Mouse (Mus musculus) MEL (cell line): ENCODE measurements around the gene Hectd1. TPM values are rescaled to one million over a fixed set of nuclear protein-coding genes. Genes with fewer than 3 reads are reported as not detected.
A peak's percentile ranks its signal among the peaks of the same experiment; 100 is the strongest.

Source experiments
- DNase-seq: peaks from one replicate; pipeline ENCODE4 v3.0.0; 2011; ENCODE audit warnings: low read depth, low spot score
- H3K27ac ChIP-seq: 2 replicates; pipeline ENCODE4 v1.5.1; 2012; ENCODE audit warnings: low read depth, mild to moderate bottlenecking, control low read depth, low read length, moderate library complexity; ENCODE audit not compliant: control insufficient read depth
- H3K27me3 ChIP-seq, 2 experiments: fragments of 150-350 bp in 1 of 2; sonication (generic) in 1 of 2; 2 replicates each; pipeline ENCODE4 v1.6.1; 2012; ENCODE audit warnings: low read length in 2 of 2, mild to moderate bottlenecking in 2 of 2, improper control_type of control experiment in 1 of 2, moderate library complexity in 1 of 2; ENCODE audit not compliant: insufficient read depth in 2 of 2, control insufficient read depth in 1 of 2
- H3K36me3 ChIP-seq, 2 experiments: 2 replicates each; pipeline ENCODE4 v1.6.1; 2012 to 2014; ENCODE audit warnings: low read length in 2 of 2, improper control_type of control experiment in 1 of 2, inconsistent platforms in 1 of 2, mild to moderate bottlenecking in 1 of 2; ENCODE audit not compliant: insufficient read depth in 2 of 2, control insufficient read depth in 1 of 2
- H3K4me1 ChIP-seq, 2 experiments: fragments of 150-350 bp in 1 of 2; sonication (generic) in 1 of 2; 2 replicates each; pipeline ENCODE4 v1.6.1; 2012; ENCODE audit warnings: low read length in 2 of 2, improper control_type of control experiment in 1 of 2, mild to moderate bottlenecking in 1 of 2; ENCODE audit not compliant: insufficient read depth in 2 of 2, control insufficient read depth in 1 of 2
- H3K4me3 ChIP-seq, 2 experiments: fragments of 150-350 bp in 1 of 2; sonication (generic) in 1 of 2; 2 replicates each; pipeline ENCODE4 v1.5.1; 2012; ENCODE audit warnings: low read depth in 2 of 2, low read length in 2 of 2, mild to moderate bottlenecking in 2 of 2, moderate library complexity in 2 of 2, control low read depth in 1 of 2, improper control_type of control experiment in 1 of 2; ENCODE audit not compliant: control insufficient read depth in 1 of 2, insufficient read depth in 1 of 2
- H3K79me2 ChIP-seq: 2 replicates; pipeline ENCODE4 v1.6.1; 2012; ENCODE audit warnings: mild to moderate bottlenecking, low read length, moderate library complexity; ENCODE audit not compliant: control insufficient read depth, poor library complexity, insufficient read depth
- H3K9ac ChIP-seq: 2 replicates; pipeline ENCODE4 v1.6.1; 2012; ENCODE audit warnings: low read depth, mild to moderate bottlenecking, control low read depth, low read length, moderate library complexity; ENCODE audit not compliant: control insufficient read depth, poor library complexity, severe bottlenecking
- H3K9me3 ChIP-seq: fragments of 150-350 bp; sonication (generic); replicated peaks from 2 replicates; pipeline ENCODE4 v1.6.1; 2012; ENCODE audit warnings: mild to moderate bottlenecking, low read length, improper control_type of control experiment, moderate library complexity; ENCODE audit not compliant: insufficient read depth
- BHLHE40 ChIP-seq: IDR thresholded peaks from 2 replicates; pipeline ENCODE4 v1.6.1; 2012; ENCODE audit warnings: low read depth, mild to moderate bottlenecking, inconsistent platforms, low read length, improper control_type of control experiment, borderline replicate concordance
- CHD1 ChIP-seq: IDR thresholded peaks from 2 replicates; pipeline ENCODE4 v1.6.1; 2012; ENCODE audit warnings: low read depth, mild to moderate bottlenecking, inconsistent platforms, low read length, improper control_type of control experiment
- CHD2 ChIP-seq: IDR thresholded peaks from 2 replicates; pipeline ENCODE4 v1.6.1; 2011; ENCODE audit warnings: low read length, improper control_type of control experiment
- CTCF ChIP-seq, 3 experiments: IDR thresholded peaks in 2 of 3; conservative IDR thresholded peaks in 1 of 3; 2 replicates each; pipeline ENCODE4 v1.5.1; 2011 to 2012; ENCODE audit warnings: low read length in 3 of 3, low read depth in 2 of 3, mild to moderate bottlenecking in 2 of 3, improper control_type of control experiment in 1 of 3, inconsistent platforms in 1 of 3, mixed read lengths in 1 of 3, moderate library complexity in 1 of 3; ENCODE audit not compliant: control insufficient read depth in 1 of 3, insufficient read depth in 1 of 3, poor library complexity in 1 of 3, severe bottlenecking in 1 of 3
- E2F4 ChIP-seq: IDR thresholded peaks from 2 replicates; pipeline ENCODE4 v1.6.1; 2011; ENCODE audit warnings: low read depth, low read length, improper control_type of control experiment, borderline replicate concordance
- ETS1 ChIP-seq: IDR thresholded peaks from 2 replicates; pipeline ENCODE4 v1.6.1; 2012; ENCODE audit warnings: low read depth, mild to moderate bottlenecking, inconsistent platforms, low read length, improper control_type of control experiment, moderate library complexity
- GABPA ChIP-seq: IDR thresholded peaks from 2 replicates; pipeline ENCODE4 v1.6.1; 2012; ENCODE audit warnings: low read depth, mild to moderate bottlenecking, inconsistent platforms, low read length, improper control_type of control experiment, moderate library complexity
- HCFC1 ChIP-seq: IDR thresholded peaks from 2 replicates; pipeline ENCODE4 v1.6.1; 2012; ENCODE audit warnings: low read depth, mild to moderate bottlenecking, inconsistent platforms, low read length, improper control_type of control experiment, moderate library complexity
- JUND ChIP-seq: IDR thresholded peaks from 2 replicates; pipeline ENCODE4 v1.6.1; 2011; ENCODE audit warnings: low read depth, mild to moderate bottlenecking, improper control_type of control experiment, low read length
- KAT2A ChIP-seq: conservative IDR thresholded peaks from 2 replicates; pipeline ENCODE4 v1.6.1; 2012; ENCODE audit warnings: low read depth, low read length, improper control_type of control experiment, inconsistent platforms
- MAFK ChIP-seq: IDR thresholded peaks from 2 replicates; pipeline ENCODE4 v1.6.1; 2011; ENCODE audit warnings: low read depth, mild to moderate bottlenecking, low read length, improper control_type of control experiment, borderline replicate concordance
- MAX ChIP-seq: IDR thresholded peaks from 2 replicates; pipeline ENCODE4 v1.6.1; 2011; ENCODE audit warnings: low read length, improper control_type of control experiment
- MAZ ChIP-seq: IDR thresholded peaks from 2 replicates; pipeline ENCODE4 v1.6.1; 2012; ENCODE audit warnings: low read depth, mild to moderate bottlenecking, inconsistent platforms, low read length, improper control_type of control experiment
- MXI1 ChIP-seq: IDR thresholded peaks from 2 replicates; pipeline ENCODE4 v1.6.1; 2011; ENCODE audit warnings: mild to moderate bottlenecking, low read depth, low read length, improper control_type of control experiment
- MYC ChIP-seq: IDR thresholded peaks from 2 replicates; pipeline ENCODE4 v1.6.1; 2011; ENCODE audit warnings: low read depth, mild to moderate bottlenecking, low read length, improper control_type of control experiment, moderate library complexity
- NELFE ChIP-seq: IDR thresholded peaks from 2 replicates; pipeline ENCODE4 v1.6.1; 2011; ENCODE audit warnings: low read depth, low read length, improper control_type of control experiment
- POLR2A ChIP-seq, 2 experiments: IDR thresholded peaks; 2 replicates each; pipeline ENCODE4 v1.6.1; 2011 to 2012; ENCODE audit warnings: low read length in 2 of 2, mild to moderate bottlenecking in 2 of 2, control low read depth in 1 of 2, improper control_type of control experiment in 1 of 2, low read depth in 1 of 2, moderate library complexity in 1 of 2; ENCODE audit not compliant: control insufficient read depth in 1 of 2, insufficient read depth in 1 of 2, poor library complexity in 1 of 2
- POLR2AphosphoS2 ChIP-seq: IDR thresholded peaks from 2 replicates; pipeline ENCODE4 v1.6.1; 2011; ENCODE audit warnings: low read length, improper control_type of control experiment
- POLR2AphosphoS5 ChIP-seq: IDR thresholded peaks from 2 replicates; pipeline ENCODE4 v1.6.1; 2012; ENCODE audit warnings: low read depth, borderline replicate concordance, mild to moderate bottlenecking, inconsistent platforms, low read length, moderate library complexity, mixed read lengths
- RAD21 ChIP-seq: IDR thresholded peaks from 2 replicates; pipeline ENCODE4 v1.6.1; 2011; ENCODE audit warnings: mild to moderate bottlenecking, low read depth, low read length, improper control_type of control experiment
- RCOR1 ChIP-seq: IDR thresholded peaks from 2 replicates; pipeline ENCODE4 v1.6.1; 2012; ENCODE audit warnings: low read depth, mild to moderate bottlenecking, inconsistent platforms, low read length, improper control_type of control experiment
- SIN3A ChIP-seq: IDR thresholded peaks from 2 replicates; pipeline ENCODE4 v1.6.1; 2012; ENCODE audit warnings: low read length, improper control_type of control experiment, inconsistent platforms
- SMC3 ChIP-seq: IDR thresholded peaks from 2 replicates; pipeline ENCODE4 v1.6.1; 2011; ENCODE audit warnings: low read depth, low read length, improper control_type of control experiment
- TAL1 ChIP-seq: IDR thresholded peaks from 2 replicates; pipeline ENCODE4 v1.6.1; 2012; ENCODE audit warnings: mild to moderate bottlenecking, inconsistent platforms, low read length, moderate library complexity, mixed read lengths
- TBP ChIP-seq: IDR thresholded peaks from 2 replicates; pipeline ENCODE4 v1.8.0; 2011; ENCODE audit warnings: low read depth, low read length, improper control_type of control experiment
- UBTF ChIP-seq: IDR thresholded peaks from 2 replicates; pipeline ENCODE4 v1.6.1; 2012; ENCODE audit warnings: low read depth, mild to moderate bottlenecking, inconsistent platforms, low read length, improper control_type of control experiment, moderate library complexity, borderline replicate concordance; ENCODE audit not compliant: insufficient read depth
- USF1 ChIP-seq: IDR thresholded peaks from 2 replicates; pipeline ENCODE4 v1.6.1; 2014; ENCODE audit warnings: low read depth, mild to moderate bottlenecking, inconsistent platforms, low read length, improper control_type of control experiment, moderate library complexity
- USF2 ChIP-seq, 2 experiments: IDR thresholded peaks; 2 replicates each; pipeline ENCODE4 v1.6.1; 2011 to 2012; ENCODE audit warnings: improper control_type of control experiment in 2 of 2, low read length in 2 of 2, borderline replicate concordance in 1 of 2, inconsistent platforms in 1 of 2, low read depth in 1 of 2, mild to moderate bottlenecking in 1 of 2; ENCODE audit not compliant: insufficient read depth in 1 of 2
- ZC3H11A ChIP-seq: IDR thresholded peaks from 2 replicates; pipeline ENCODE4 v1.6.1; 2012; ENCODE audit warnings: low read depth, mild to moderate bottlenecking, inconsistent platforms, low read length, improper control_type of control experiment
- ZKSCAN1 ChIP-seq: IDR thresholded peaks from 2 replicates; pipeline ENCODE4 v1.6.1; 2012; ENCODE audit warnings: low read depth, mild to moderate bottlenecking, inconsistent platforms, low read length, improper control_type of control experiment, moderate library complexity
- ZMIZ1 ChIP-seq: IDR thresholded peaks from 2 replicates; pipeline ENCODE4 v1.6.1; 2012; ENCODE audit warnings: low read depth, mild to moderate bottlenecking, inconsistent platforms, low read length, improper control_type of control experiment, moderate library complexity
- ZNF384 ChIP-seq: IDR thresholded peaks from 2 replicates; pipeline ENCODE4 v1.6.1; 2012; ENCODE audit warnings: low read depth, mild to moderate bottlenecking, inconsistent platforms, low read length, improper control_type of control experiment
- polyA plus RNA-seq, 2 experiments: library from polyadenylated mRNA; stranded (reverse) in 1 of 2; unstranded in 1 of 2; fragments of >175 nt in 1 of 2; fragments of >200 nt in 1 of 2; gene quantifications; 2 replicates each; pipeline versions ENCODE4 v1.2.1 to v1.2.4; 2012; ENCODE audit warnings: low replicate concordance in 2 of 2, low read depth in 1 of 2; ENCODE audit not compliant: insufficient read length in 2 of 2, insufficient read depth in 1 of 2, missing spikeins in 1 of 2
- total RNA-seq: library from RNA; depleted of rRNA; stranded (reverse); fragments of 300-350 nt; gene quantifications from 2 replicates; pipeline ENCODE4 v1.2.3, GENCODE M21; 2012

Hectd1 gene
- total and polyA plus RNA-seq, 3 experiments: 55.2 to 248 (median 72.0) TPM

- TF ChIP-seq JUND: no peak
- TF ChIP-seq MXI1: peak; percentile 67
- TF ChIP-seq HCFC1: no peak
- TF ChIP-seq UBTF: no peak
These were observed 14.5 kb upstream of the Hectd1 start (continued) for GRCm38 (mm10) chr12:51843576-51844520.

GRCm38 (mm10) chr12:51842081-51842864 lies 12.9 kb upstream of the Hectd1 start:
- DNase-seq: peak; percentile 57
- peaks cover 14 to 27% of the 10 kb centered on the region in 2 experiments for H3K4me1 ChIP-seq
- H3K36me3 ChIP-seq: peaks cover 0 to 33% of the 10 kb centered on the region in 2 experiments; a peak in 2 of 4 replicates
- 0 out of 2 replicates have a peak overlapping the region, but pooled peaks have one; percentile 1 for H3K9ac ChIP-seq
- H3K9me3 ChIP-seq: no peaks in the 10 kb centered on the region
- no peaks in the 10 kb centered on the region for H3K27me3 ChIP-seq
- no peaks in the 10 kb centered on the region; the same call in 1 of the 2 replicates for H3K79me2 ChIP-seq
- peak overlapping the region; percentile 39 for H3K27ac ChIP-seq
- no peak overlapping the region for H3K4me3 ChIP-seq
- TF ChIP-seq MXI1 (no peak), TBP (no peak), CHD1 (no peak), POLR2AphosphoS5 (no peak), USF1 (no peak), CHD2 (no peak), TAL1 (peak; percentile 89), ZKSCAN1 (no peak), E2F4 (no peak), BHLHE40 (no peak), NELFE (no peak), SMC3 (no peak), MAX (no peak), ETS1 (peak; percentile 52; the same call in 1 of the 2 replicates), POLR2A (IDR thresholded peaks at IDR 0.05; ENCODE audit: control insufficient read depth in 1 of 2, insufficient read depth in 1 of 2, low read depth in 1 of 2, low read length in 2 of 2, poor library complexity in 1 of 2) (no peak), RCOR1 (peak; percentile 70), SIN3A (no peak), UBTF (no peak), ZNF384 (0 out of 2 replicates have a peak, but pooled peaks have one; percentile 21), RAD21 (no peak), MAZ (no peak), JUND (no peak), USF2 (IDR thresholded peaks at IDR 0.05; ENCODE audit: borderline replicate concordance in 1 of 2, insufficient read depth in 1 of 2, low read depth in 1 of 2, low read length in 2 of 2) (no peak), ZC3H11A (no peak), MYC (no peak), MAFK (no peak), ZMIZ1 (no peak), GABPA (no peak), CTCF (IDR thresholded peaks at IDR 0.05 in 2 of 3, conservative IDR thresholded peaks at IDR 0.05 in 1 of 3; ENCODE audit: control insufficient read depth in 1 of 3, insufficient read depth in 1 of 3, low read depth in 2 of 3, low read length in 3 of 3, poor library complexity in 1 of 3, severe bottlenecking in 1 of 3) (no peak), KAT2A (no peak), POLR2AphosphoS2 (no peak)
